Mouse (Mus musculus) hindbrain, embryonic 12.5 days (tissue): Measurements from ENCODE around the gene Scyl2. TPM values are rescaled to one million over a fixed set of nuclear protein-coding genes. Genes with fewer than 3 reads are reported as not detected.

Experiments
- ATAC-seq: fragments of 200-750 bp; cut with Nextera tagmentation; 2 replicates; pipeline ENCODE4 v1.8.0; 2017; ENCODE audit warnings: moderate TSS enrichment; ENCODE audit not compliant: low FRiP score
- H3K27ac ChIP-seq: fragments of 300-500 bp; sonication (generic); 2 replicates; pipeline ENCODE4 v1.5.1; 2016; ENCODE audit warnings: mild to moderate bottlenecking
- H3K27me3 ChIP-seq: fragments of 300-500 bp; sonication (generic); 2 replicates; pipeline ENCODE4 v1.6.1; 2016; ENCODE audit warnings: mild to moderate bottlenecking
- H3K36me3 ChIP-seq: fragments of 300-500 bp; sonication (generic); 2 replicates; pipeline ENCODE4 v1.6.1; 2016; ENCODE audit warnings: mild to moderate bottlenecking
- H3K4me1 ChIP-seq: fragments of 300-500 bp; sonication (generic); 2 replicates; pipeline ENCODE4 v1.6.1; 2016
- H3K4me2 ChIP-seq: fragments of 300-500 bp; sonication (generic); replicated peaks from 2 replicates; pipeline ENCODE4 v1.6.1; 2016; ENCODE audit warnings: mild to moderate bottlenecking
- H3K4me3 ChIP-seq: fragments of 300-500 bp; sonication (generic); 2 replicates; pipeline ENCODE4 v1.5.1; 2016; ENCODE audit warnings: mild to moderate bottlenecking
- H3K9ac ChIP-seq: fragments of 300-500 bp; sonication (generic); 2 replicates; pipeline ENCODE4 v1.6.1; 2016; ENCODE audit warnings: mild to moderate bottlenecking, moderate library complexity
- H3K9me3 ChIP-seq: fragments of 300-500 bp; sonication (generic); replicated peaks from 2 replicates; pipeline ENCODE4 v1.6.1; 2016; ENCODE audit warnings: mild to moderate bottlenecking
- WGBS: fragments of 180-500 bp; shearing (Covaris S2); methylation state at CpG from one replicate; pipeline ENCODE4 v1.1.7; 2016; 5-methylcytosine and 5-hydroxymethylcytosine counted together
- polyA plus RNA-seq: library from polyadenylated mRNA; unstranded; fragments of >200 nt; fragmentation: Nextera tagmentation; extraction: Ambion mirVana; gene quantifications from 2 replicates; pipeline ENCODE4 v1.2.1, GENCODE M21; 2016

Scyl2 gene
- 11.8 and 15.7 TPM in 2 replicates for polyA plus RNA-seq

DNA sequence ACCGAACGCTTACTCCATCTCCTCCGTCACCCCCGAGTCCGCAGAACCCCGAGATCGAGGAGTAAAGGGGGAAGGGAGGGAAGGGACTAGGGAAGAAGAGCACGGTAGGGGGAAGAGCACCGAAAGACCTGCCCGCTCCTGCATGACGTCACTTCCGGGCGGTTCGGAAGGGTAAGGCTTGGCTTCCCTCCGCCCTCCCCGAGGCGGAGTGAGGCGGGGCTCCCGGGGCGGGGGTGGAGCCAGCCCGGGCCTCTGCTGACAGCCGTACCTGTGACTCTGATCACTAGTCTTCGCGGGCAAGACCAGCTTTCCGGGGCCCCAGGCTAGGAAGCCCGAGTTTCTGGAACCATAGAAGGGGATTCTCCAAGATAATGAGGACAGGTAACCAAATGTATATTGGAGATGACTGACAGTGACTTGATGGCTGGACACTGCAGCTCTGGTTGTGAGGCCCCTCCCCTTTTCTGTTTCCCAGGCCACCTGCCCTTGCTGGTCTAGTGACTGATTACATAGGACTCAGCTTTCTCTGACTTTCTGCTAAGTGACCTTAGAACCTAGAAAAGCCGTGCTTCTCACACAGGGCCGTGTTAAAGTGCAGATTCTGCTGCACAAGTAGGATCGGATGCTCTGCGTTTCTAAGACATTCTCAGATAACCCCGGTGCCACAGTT, at the start of gene Scyl2:
Gene Scyl2, minus strand, starts transcription at position 147 of the 670 bp plus-strand sequence.
- Histone ChIP-seq H3K27me3 (peaks cover 2% of the 10 kb centered on the region; the same call in 1 of the 2 replicates), H3K9me3 (no peaks in the 10 kb centered on the region), H3K4me3 (peak within 1 kb of the TSS; percentile 99), H3K4me1 (peaks cover 18% of the 10 kb centered on the region), H3K36me3 (no peaks in the 10 kb centered on the region), H3K4me2 (peak within 1 kb of the TSS; percentile 77), H3K27ac (peak within 1 kb of the TSS; percentile 75; the same call in 1 of the 2 replicates), H3K9ac (peak within 1 kb of the TSS; percentile 98)
- 7% methylated on average over 25 of the region's 31 CpGs for WGBS
- ATAC-seq: peak; percentile 99

DNA sequence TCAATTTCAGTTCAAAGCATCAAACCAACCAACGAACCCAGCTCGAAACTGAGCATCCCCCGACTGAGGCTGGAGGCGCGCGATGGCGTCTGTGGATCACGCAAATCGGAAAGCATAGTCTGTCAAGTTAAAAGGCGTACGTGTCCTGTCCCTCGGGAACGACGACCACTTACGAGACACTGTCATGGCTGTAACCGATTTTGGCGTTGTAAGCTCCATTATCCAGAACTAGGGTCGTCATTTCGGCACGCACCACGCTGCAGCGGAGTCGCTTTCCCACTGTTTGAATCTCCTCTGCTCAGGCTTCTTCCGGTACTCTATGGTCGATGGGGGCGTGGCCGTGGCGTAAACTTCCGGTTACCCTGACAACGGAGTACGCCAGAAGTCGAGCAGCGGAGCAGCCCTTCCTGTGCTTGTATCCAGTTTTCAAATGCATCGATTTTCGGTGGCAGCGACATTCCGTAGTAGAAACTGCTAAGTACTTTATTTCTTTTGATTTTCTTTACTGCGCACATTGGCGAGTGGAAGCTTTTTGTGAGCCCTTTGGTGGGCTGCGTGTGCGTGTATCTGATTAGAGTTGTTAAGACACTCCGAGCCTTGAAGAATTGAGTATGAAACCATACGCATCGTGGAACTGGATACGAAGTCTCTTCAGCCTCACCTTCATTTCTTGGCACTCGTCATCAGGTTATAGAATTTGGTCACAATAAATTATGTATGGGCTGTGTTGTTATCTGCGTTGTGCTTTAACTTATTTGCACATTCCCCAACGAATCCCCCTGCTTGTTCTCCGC, 46.1 kb upstream of the Scyl2 start, which contains the start of gene Actr6:
Gene Actr6, minus strand, starts transcription at position 295 of the 794 bp plus-strand sequence.
- peaks cover 17% of the 10 kb centered on the region for H3K4me1 ChIP-seq
- peak within 1 kb of the TSS; percentile 61 for H3K4me3 ChIP-seq
- 1% methylated on average over 49 of the region's 49 CpGs for WGBS
- peak within 1 kb of the TSS; percentile 74 for H3K27ac ChIP-seq
- H3K27me3 ChIP-seq: peaks cover 2% of the 10 kb centered on the region; the same call in 1 of the 2 replicates
- peak; percentile 98 for ATAC-seq
- H3K36me3 ChIP-seq: peaks cover under 1% of the 10 kb centered on the region; the same call in 1 of the 2 replicates
- peak within 1 kb of the TSS; percentile 79 for H3K4me2 ChIP-seq
- H3K9ac ChIP-seq: peak within 1 kb of the TSS; percentile 65
- no peaks in the 10 kb centered on the region for H3K9me3 ChIP-seq

DNA sequence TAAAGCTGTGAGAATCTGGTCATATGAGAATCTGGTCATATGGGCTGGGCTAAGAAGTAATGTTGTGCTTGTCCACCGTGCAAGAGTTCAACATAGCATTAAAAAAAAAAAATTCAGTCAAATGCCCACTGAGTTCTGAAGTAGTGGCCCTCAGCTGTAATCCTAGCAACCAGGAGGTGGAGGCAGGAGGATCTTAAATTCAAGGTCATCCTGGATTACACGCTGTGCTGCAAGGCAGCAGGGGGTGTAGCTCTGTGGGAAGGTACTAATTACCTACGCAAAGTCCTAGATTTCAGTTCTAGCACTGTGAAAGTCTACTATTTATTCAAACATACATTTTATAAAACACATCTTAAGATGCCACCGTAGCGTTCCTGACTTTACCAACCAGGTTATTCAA, 45.3 kb upstream of the Scyl2 start:
- Histone ChIP-seq H3K9me3 (no peaks in the 10 kb centered on the region), H3K4me3 (peak overlapping the region; percentile 61), H3K9ac (peak overlapping the region; percentile 65), H3K4me2 (peak overlapping the region; percentile 79), H3K27me3 (peaks cover 2% of the 10 kb centered on the region; the same call in 1 of the 2 replicates), H3K4me1 (peaks cover 17% of the 10 kb centered on the region), H3K27ac (no peak overlapping the region), H3K36me3 (peaks cover 4% of the 10 kb centered on the region)
- WGBS: 20% methylated on average over 5 of the region's 5 CpGs
- ATAC-seq: no peak

DNA sequence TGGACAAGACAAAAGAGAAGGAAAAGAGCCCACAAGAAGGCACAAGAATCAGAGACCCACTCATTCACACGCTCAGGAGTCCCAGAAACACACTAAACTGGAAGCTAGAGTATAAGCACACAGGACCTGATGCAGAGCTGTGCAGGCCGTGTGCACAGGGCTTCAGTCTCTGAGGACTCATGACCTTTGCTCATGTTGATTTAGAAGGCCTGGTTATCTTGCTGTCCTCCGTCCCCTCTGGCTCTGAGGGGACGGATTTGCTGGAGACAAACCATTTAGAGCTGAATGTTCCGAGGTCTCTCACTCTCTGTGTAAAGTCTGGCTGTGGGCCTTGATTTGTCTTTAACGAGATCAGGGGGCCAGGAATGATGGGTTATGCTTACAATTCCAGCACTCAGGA, 44.3 kb upstream of the Scyl2 start:
- H3K4me1 ChIP-seq: peaks cover 17% of the 10 kb centered on the region
- no peak overlapping the region for H3K27ac ChIP-seq
- 94% methylated on average over 6 of the region's 6 CpGs for WGBS
- no peak overlapping the region for H3K4me3 ChIP-seq
- no peak overlapping the region for H3K9ac ChIP-seq
- H3K27me3 ChIP-seq: peaks cover 2% of the 10 kb centered on the region; the same call in 1 of the 2 replicates
- no peaks in the 10 kb centered on the region for H3K9me3 ChIP-seq
- no peak for ATAC-seq
- H3K4me2 ChIP-seq: no peak overlapping the region
- peaks cover 11% of the 10 kb centered on the region for H3K36me3 ChIP-seq

DNA sequence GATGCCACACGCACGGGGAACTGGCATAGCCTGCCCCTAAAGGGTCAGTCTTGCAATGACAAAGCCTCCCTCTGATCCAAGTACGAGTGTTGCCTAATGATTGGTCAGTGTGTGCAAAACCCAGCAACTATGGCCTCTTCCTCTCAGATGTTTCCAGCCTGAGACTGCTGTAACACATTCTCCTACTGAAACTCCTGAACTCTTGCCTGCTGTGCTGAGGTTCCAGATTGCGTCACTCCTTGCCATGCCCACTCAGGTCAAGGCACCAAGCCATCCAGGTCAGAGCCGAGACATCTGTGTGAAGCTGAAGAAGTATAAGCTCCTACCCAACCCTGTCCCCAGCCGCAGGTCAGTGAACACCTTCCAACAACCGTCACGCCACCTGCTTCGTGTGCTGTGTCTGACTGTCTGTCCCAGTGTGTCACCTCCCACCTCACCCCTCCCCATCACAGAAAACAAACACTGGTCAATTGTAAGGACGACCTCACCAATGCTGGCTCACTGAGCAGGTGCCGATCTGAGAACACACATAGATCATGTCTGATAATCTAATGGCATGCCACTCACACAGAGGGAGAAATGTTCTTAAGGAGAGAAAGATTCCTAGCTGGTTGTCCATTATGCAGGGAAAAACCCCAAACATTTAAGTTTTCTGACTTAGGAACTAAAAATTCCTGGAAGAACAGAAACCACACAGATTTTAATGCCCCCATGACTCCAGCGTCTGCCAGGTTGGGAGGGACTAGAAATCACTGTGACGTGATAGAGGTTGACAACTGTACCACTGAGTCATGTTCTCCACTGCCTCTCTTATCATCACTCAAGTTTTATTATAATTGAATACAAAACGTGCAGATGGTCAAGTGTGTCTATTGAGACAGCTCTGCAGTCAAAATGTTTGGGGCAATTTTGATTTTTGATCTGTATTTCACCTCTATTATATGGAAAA, 36.4 kb upstream of the Scyl2 start:
- 91% methylated on average over 14 of the region's 14 CpGs for WGBS
- Histone ChIP-seq H3K9ac (no peak overlapping the region), H3K36me3 (peaks cover 35% of the 10 kb centered on the region), H3K4me3 (no peak overlapping the region), H3K4me1 (no peaks in the 10 kb centered on the region), H3K27me3 (no peaks in the 10 kb centered on the region), H3K27ac (no peak overlapping the region), H3K4me2 (no peak overlapping the region), H3K9me3 (no peaks in the 10 kb centered on the region)
- no peak for ATAC-seq

DNA sequence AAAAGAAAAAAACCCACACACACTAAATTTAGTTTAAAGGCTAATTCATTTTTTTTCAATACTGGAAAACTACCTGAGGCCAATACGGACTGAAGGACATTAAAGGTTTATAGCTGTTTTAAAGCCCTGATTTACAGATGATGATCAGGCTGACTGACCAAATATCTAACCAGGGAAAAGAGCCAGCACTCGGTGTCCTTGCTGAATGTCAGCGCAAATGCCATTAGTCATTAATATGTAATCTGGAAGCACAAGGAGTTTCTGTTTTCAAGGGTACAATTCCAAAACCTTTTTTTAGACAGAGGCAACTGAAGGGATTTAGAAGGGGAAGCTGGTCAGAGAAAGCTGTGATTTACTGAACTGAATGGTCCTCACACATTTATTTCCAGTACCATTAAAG, 34.7 kb upstream of the Scyl2 start:
- Histone ChIP-seq H3K27me3 (no peaks in the 10 kb centered on the region), H3K4me2 (no peak overlapping the region), H3K9ac (no peak overlapping the region), H3K4me1 (no peaks in the 10 kb centered on the region), H3K9me3 (no peaks in the 10 kb centered on the region), H3K27ac (no peak overlapping the region), H3K36me3 (peaks cover 34% of the 10 kb centered on the region), H3K4me3 (no peak overlapping the region)
- 96% methylated on average over 3 of the region's 3 CpGs for WGBS
- ATAC-seq: no peak

DNA sequence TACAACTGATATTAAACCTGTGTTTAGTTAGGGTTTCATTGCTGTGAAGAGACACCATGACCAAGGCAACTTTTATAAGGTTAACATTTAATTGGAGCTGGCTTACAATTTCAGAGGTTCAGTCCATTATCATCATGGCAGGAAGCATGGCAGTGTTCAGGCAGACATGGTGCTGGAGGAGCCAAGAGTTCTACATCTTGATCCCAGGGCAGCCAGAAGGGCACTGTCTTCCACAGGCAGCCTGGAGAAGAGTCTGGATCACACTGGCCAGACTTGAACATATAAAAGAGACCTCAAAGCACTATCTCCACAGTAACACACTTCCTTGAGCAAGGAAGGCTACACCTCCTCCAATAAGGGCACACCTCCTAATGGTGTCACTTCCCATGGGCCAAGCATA, 34.2 kb upstream of the Scyl2 start:
- no peak overlapping the region for H3K4me3 ChIP-seq
- H3K4me2 ChIP-seq: no peak overlapping the region
- H3K9ac ChIP-seq: no peak overlapping the region
- peaks cover 38% of the 10 kb centered on the region for H3K36me3 ChIP-seq
- no peak for ATAC-seq
- H3K27ac ChIP-seq: no peak overlapping the region
- no peaks in the 10 kb centered on the region for H3K27me3 ChIP-seq
- H3K9me3 ChIP-seq: no peaks in the 10 kb centered on the region
- H3K4me1 ChIP-seq: no peaks in the 10 kb centered on the region

DNA sequence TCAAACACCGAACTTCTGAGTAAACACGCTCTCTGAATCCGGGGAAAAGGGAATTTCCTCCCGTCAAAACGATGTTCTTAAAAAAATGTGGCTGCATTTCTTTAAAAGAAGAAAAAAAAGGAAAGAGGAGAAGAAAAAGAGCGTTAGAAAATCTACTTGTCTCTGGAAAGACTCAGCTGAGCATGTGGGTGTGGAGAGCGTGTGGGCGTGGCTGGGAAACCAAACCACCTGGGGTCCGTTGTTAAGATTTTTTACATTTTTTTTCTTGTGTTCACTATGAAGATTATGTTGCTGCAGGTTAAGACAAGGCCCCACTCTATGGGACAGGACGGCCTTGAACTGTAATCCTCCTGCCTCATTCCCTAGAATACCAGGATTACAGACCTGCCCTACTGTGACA, 28.8 kb upstream of the Scyl2 start:
- H3K4me1 ChIP-seq: no peaks in the 10 kb centered on the region
- no peak overlapping the region for H3K27ac ChIP-seq
- H3K9ac ChIP-seq: no peak overlapping the region
- no peaks in the 10 kb centered on the region for H3K9me3 ChIP-seq
- peaks cover 55% of the 10 kb centered on the region for H3K36me3 ChIP-seq
- 92% methylated on average over 10 of the region's 10 CpGs for WGBS
- no peak for ATAC-seq
- no peak overlapping the region for H3K4me2 ChIP-seq
- H3K27me3 ChIP-seq: no peaks in the 10 kb centered on the region
- H3K4me3 ChIP-seq: no peak overlapping the region

DNA sequence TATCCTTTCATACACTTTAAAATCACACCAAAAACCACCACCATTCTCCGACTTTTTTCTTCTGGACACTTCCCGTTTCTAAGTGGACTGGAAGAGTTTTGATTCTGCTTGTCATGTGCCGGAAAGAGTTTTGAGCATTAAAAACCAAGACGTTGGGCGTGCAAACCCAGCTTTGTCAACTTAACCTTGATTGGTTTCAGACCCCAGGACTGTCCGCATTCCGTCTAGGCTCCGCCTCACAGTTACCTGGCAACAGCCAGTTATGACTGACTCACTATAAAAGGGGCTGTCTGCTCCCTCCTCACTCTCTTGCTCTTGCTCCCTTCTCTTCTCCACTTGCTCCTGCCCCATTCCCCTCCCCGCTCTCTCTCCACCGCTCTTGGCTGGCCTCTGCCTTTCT, 22.6 kb upstream of the Scyl2 start:
- no peak overlapping the region for H3K27ac ChIP-seq
- H3K9ac ChIP-seq: no peak overlapping the region
- H3K4me3 ChIP-seq: no peak overlapping the region
- H3K9me3 ChIP-seq: no peaks in the 10 kb centered on the region
- no peaks in the 10 kb centered on the region; the same call in 1 of the 2 replicates for H3K4me1 ChIP-seq
- no peaks in the 10 kb centered on the region for H3K27me3 ChIP-seq
- H3K4me2 ChIP-seq: no peak overlapping the region; the same call in 1 of the 2 replicates
- ATAC-seq: no peak
- 33% methylated on average over 10 of the region's 10 CpGs for WGBS
- H3K36me3 ChIP-seq: peaks cover 22% of the 10 kb centered on the region

DNA sequence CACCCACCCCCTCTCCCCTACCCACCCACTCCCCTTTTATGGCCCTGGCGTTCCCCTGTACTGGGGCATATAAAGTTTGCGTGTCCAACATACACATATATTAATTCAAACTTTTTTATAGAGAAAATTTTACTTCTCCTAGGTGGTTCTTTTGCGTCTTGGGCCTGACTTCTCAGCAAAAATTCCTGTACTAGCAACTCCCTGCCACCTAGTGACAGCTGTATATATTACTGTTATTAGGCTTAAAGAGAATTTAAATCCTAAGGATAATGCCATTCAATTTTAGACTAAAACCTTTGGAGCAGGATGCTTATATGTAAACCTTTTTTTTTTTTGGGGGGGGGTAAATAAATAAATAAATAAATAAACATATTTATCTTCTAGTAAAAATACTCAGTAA, 21.3 kb upstream of the Scyl2 start:
- no peak overlapping the region for H3K4me3 ChIP-seq
- no peak for ATAC-seq
- H3K27me3 ChIP-seq: no peaks in the 10 kb centered on the region
- 82% methylated on average over 3 of the region's 3 CpGs for WGBS
- H3K4me2 ChIP-seq: no peak overlapping the region
- H3K36me3 ChIP-seq: peaks cover 10% of the 10 kb centered on the region
- H3K4me1 ChIP-seq: no peaks in the 10 kb centered on the region; the same call in 1 of the 2 replicates
- no peak overlapping the region for H3K27ac ChIP-seq
- no peaks in the 10 kb centered on the region for H3K9me3 ChIP-seq
- H3K9ac ChIP-seq: no peak overlapping the region

DNA sequence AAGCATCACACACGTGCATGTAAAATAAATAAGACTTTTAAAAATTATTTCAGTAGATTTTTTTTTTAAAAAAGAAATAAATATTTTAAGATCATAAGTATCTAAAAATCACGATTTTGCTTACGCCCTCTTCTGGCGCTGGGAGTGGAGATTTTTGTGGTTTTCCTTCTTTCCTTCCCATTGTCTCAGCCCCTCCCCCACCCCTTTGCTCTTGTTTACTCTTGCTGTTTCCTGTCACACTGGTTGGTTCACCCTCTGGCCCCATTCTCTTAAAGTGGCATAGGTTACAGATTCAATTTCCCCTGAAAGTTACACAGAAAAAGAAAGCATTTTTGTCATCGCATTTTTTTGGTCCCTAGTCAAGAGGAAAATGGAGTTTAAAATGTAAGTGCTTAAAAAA, 17.0 kb upstream of the Scyl2 start:
- Histone ChIP-seq H3K4me1 (no peaks in the 10 kb centered on the region), H3K27ac (no peak overlapping the region), H3K4me2 (no peak overlapping the region), H3K9ac (no peak overlapping the region), H3K27me3 (no peaks in the 10 kb centered on the region), H3K9me3 (no peaks in the 10 kb centered on the region), H3K4me3 (no peak overlapping the region), H3K36me3 (no peaks in the 10 kb centered on the region)
- WGBS: 42% methylated on average over 5 of the region's 5 CpGs
- ATAC-seq: no peak

DNA sequence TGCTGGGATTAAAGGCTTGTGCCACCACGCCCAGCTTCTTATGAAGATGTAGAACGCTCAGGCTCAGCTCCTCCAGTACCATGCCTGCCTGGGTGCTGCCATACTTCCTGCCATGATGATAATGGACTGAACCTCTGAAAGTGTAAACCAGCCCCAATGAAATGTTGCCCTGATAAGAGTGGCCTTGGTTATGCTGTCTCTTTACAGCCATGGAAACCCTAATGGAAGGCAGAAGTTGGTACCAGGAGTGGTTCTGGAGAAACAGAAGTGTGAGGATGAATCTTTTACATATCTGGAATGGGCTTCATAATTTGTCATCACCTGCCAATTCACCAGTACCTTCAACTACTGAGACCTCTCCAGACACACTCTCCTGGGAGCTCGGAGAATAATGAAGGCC, 11.9 kb upstream of the Scyl2 start:
- H3K9ac ChIP-seq: no peak overlapping the region
- H3K36me3 ChIP-seq: no peaks in the 10 kb centered on the region
- H3K27me3 ChIP-seq: no peaks in the 10 kb centered on the region
- no peak for ATAC-seq
- no peak overlapping the region for H3K27ac ChIP-seq
- no peaks in the 10 kb centered on the region for H3K4me1 ChIP-seq
- H3K4me3 ChIP-seq: no peak overlapping the region
- no peaks in the 10 kb centered on the region for H3K9me3 ChIP-seq
- no peak overlapping the region for H3K4me2 ChIP-seq
- WGBS: 96% methylated on average over 3 of the region's 3 CpGs
